Mouse (Mus musculus) lung, postnatal 0 days (tissue): ENCODE results near the gene Socs2. TPM values are rescaled to one million over a fixed set of nuclear protein-coding genes. Genes with fewer than 3 reads are reported as not detected.
"Not testable (repeated sequence)": the region's sequence is repeated elsewhere in the genome, so short reads cannot be mapped to it uniquely, and the experiment has no call there.

Experiments used
- ATAC-seq: fragments of 200-750 bp; cut with Nextera tagmentation; 2 replicates; pipeline ENCODE4 v1.8.0; 2017; ENCODE audit warnings: moderate library complexity
- DNase-seq: peaks from one replicate; pipeline ENCODE4 v3.0.0-alpha.2; 2016; ENCODE audit warnings: low spot score
- H3K27ac ChIP-seq: fragments of 300-500 bp; sonication (generic); 2 replicates; pipeline ENCODE4 v1.5.1; 2014; ENCODE audit warnings: antibody characterized with exemption, mild to moderate bottlenecking, low read length, mixed read lengths
- H3K27me3 ChIP-seq: fragments of 300-500 bp; sonication (generic); replicated peaks from 2 replicates; pipeline ENCODE4 v1.6.1; 2014; ENCODE audit warnings: low read length, mixed read lengths; ENCODE audit not compliant: insufficient read depth
- H3K36me3 ChIP-seq: fragments of 300-500 bp; sonication (generic); 2 replicates; pipeline ENCODE4 v1.6.1; 2014; ENCODE audit warnings: low read length, mixed read lengths; ENCODE audit not compliant: insufficient read depth
- H3K4me1 ChIP-seq: fragments of 300-500 bp; sonication (generic); 2 replicates; pipeline ENCODE4 v1.6.1; 2014; ENCODE audit warnings: antibody characterized with exemption, low read depth, low read length, mixed read lengths; ENCODE audit not compliant: insufficient read depth
- H3K4me2 ChIP-seq: fragments of 300-500 bp; sonication (generic); replicated peaks from 2 replicates; pipeline ENCODE4 v1.6.1; 2014; ENCODE audit warnings: low read depth, mild to moderate bottlenecking, low read length, moderate library complexity, mixed read lengths
- H3K4me3 ChIP-seq: fragments of 300-500 bp; sonication (generic); 2 replicates; pipeline ENCODE4 v1.5.1; 2014; ENCODE audit warnings: low read depth, low read length
- H3K9ac ChIP-seq: fragments of 300-500 bp; sonication (generic); replicated peaks from 2 replicates; pipeline ENCODE4 v1.6.1; 2014; ENCODE audit warnings: low read depth, mild to moderate bottlenecking
- H3K9me3 ChIP-seq: fragments of 300-500 bp; sonication (generic); 2 replicates; pipeline ENCODE4 v1.6.1; 2016; ENCODE audit warnings: low read length, mixed read lengths
- CTCF ChIP-seq: IDR thresholded peaks from 2 replicates; pipeline ENCODE4 v1.5.1; 2016; ENCODE audit warnings: antibody characterized with exemption, mild to moderate bottlenecking
- EP300 ChIP-seq: IDR thresholded peaks from 2 replicates; pipeline ENCODE4 v1.6.1; 2016; ENCODE audit warnings: antibody characterized with exemption, mild to moderate bottlenecking, control low read depth
- WGBS: fragments of 180-500 bp; shearing (Covaris S2); extraction: QIAGEN DNeasy Blood & Tissue Kit; methylation state at CpG from one replicate; pipeline ENCODE4 v1.1.7; 2014; 5-methylcytosine and 5-hydroxymethylcytosine counted together
- polyA plus RNA-seq: library from polyadenylated mRNA; unstranded; fragments of >200 nt; fragmentation: Nextera tagmentation; extraction: Ambion mirVana; gene quantifications from 2 replicates; pipeline ENCODE4 v1.2.1, GENCODE M21; 2015

The Socs2 gene
- polyA plus RNA-seq, 1 experiment from 2014 or later: 396 TPM

DNA sequence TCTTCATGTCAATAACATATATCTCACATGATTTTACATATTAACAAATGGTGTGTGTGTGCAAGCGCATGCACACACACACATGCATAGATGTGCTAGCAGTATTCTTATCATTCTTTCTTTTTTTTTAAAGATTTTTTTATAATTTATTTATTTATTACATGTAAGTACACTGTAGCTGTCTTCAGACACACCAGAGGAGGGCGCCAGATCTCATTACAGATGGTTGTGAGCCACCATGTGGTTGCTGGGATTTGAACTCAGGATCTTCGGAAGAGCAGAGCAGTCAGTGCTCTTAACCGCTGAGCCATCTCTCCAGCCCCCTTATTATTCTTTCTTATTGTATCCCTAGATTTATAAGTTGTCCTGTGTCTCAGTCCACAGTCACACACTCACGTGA lies 27.2 kb downstream of the Socs2 start:
- DNase-seq, H3K36me3 ChIP-seq, H3K27me3 ChIP-seq, H3K4me2 ChIP-seq, H3K4me3 ChIP-seq, ATAC-seq, H3K9ac ChIP-seq, H3K9me3 ChIP-seq: not testable (repeated sequence)
- Histone ChIP-seq H3K27ac (peak overlapping the region; percentile 86; the same call in 1 of the 2 replicates), H3K4me1 (peaks cover 10% of the 10 kb centered on the region; the same call in 1 of the 2 replicates)
- TF ChIP-seq CTCF: peak; percentile 9; the same call in 1 of the 2 replicates
- 94% methylated on average over 5 of the region's 5 CpGs for WGBS

DNA sequence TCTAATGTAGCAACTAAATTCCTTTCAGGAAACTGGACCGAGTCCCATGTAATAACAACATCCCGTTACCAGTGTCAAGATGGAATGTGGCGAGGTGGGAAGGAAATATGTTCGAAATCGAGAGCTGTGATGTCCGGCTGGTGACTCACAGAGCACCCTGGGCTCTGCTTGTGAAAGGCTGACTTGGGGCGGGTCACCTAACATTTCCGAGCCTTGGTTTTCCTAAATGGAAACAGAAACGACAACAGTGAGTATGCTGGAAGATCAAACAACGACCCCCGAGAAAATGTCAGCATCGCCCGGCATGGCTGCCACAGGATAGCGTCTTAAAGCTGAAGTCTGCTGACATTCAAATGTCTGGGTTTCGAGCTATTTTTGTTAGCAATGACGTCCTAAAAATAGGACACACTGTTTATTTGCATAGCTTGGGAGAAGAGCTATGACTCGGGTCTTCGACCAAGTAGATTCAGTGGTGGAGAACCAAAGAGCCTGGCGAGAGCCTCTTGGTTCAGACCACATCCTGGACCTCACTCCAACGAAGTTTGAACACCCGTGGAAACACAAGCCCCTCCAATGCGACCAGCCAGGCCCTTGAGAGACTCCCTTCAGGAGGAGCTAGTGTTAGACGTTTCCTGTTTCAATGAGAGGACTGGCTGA lies 28.0 kb downstream of the Socs2 start:
- peak overlapping the region; percentile 33 for H3K4me2 ChIP-seq
- peak; percentile 91 for ATAC-seq
- peak; percentile 98 for DNase-seq
- no peak overlapping the region for H3K9ac ChIP-seq
- no peaks in the 10 kb centered on the region for H3K36me3 ChIP-seq
- H3K27me3 ChIP-seq: no peaks in the 10 kb centered on the region
- peak overlapping the region; percentile 14; the same call in 1 of the 2 replicates for H3K4me3 ChIP-seq
- peak overlapping the region; percentile 86 for H3K27ac ChIP-seq
- H3K9me3 ChIP-seq: no peaks in the 10 kb centered on the region
- TF ChIP-seq CTCF: no peak; the same call in 1 of the 2 replicates
- peak; percentile 99 for TF ChIP-seq EP300
- 10% methylated on average over 23 of the region's 23 CpGs for WGBS
- peaks cover 10% of the 10 kb centered on the region; the same call in 1 of the 2 replicates for H3K4me1 ChIP-seq

DNA sequence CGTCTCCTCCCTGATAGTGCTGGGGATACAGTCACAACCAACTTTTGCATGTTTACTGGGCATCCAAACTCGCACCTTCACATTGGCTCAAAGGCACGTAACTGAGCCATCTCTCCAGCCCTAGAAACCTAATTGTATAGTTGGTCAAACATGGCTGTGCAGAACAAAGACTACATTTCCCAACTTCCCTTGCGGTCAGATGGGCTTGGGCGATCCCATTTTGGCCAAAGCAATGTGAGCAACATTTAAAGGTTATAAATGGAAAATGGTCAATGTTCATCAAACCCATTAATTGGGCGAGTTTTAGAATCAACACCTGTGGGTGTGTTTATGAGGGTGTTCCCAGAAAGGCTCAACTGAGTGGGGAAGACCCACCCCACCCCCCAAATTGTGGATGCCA lies 30.5 kb downstream of the Socs2 start:
- Histone ChIP-seq H3K4me3 (no peak overlapping the region), H3K4me2 (no peak overlapping the region), H3K4me1 (peaks cover 10% of the 10 kb centered on the region; the same call in 1 of the 2 replicates), H3K27ac (peak overlapping the region; percentile 73), H3K9me3 (no peaks in the 10 kb centered on the region), H3K27me3 (no peaks in the 10 kb centered on the region), H3K9ac (no peak overlapping the region), H3K36me3 (no peaks in the 10 kb centered on the region)
- no peak for TF ChIP-seq CTCF
- TF ChIP-seq EP300: no peak
- DNase-seq: no peak
- no peak for ATAC-seq
- 89% methylated on average over 6 of the region's 6 CpGs for WGBS

DNA sequence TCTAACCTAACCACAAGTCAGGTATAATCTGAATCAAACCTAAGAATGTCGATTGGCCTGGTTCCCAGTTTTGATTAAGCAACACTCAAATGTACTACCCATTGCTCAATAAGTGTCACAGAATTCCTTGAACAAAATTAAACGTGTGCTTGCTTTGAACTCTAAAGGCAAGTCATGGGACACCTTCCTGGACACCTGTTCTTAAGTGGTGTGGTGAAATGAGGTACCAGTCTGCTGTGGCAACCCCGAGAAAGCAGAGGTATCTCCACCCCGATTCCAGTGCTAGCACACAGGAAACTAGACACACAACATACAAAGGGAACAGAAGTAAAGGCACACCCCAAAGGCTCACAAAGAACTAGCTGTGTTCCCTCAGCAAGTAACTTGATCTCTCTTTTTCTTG lies 31.2 kb downstream of the Socs2 start:
- TF ChIP-seq CTCF (no peak), EP300 (peak; percentile 99)
- Histone ChIP-seq H3K9ac (no peak overlapping the region), H3K4me1 (peaks cover 10% of the 10 kb centered on the region; the same call in 1 of the 2 replicates), H3K4me3 (no peak overlapping the region), H3K27ac (peak overlapping the region; percentile 73; the same call in 1 of the 2 replicates), H3K4me2 (no peak overlapping the region), H3K27me3 (no peaks in the 10 kb centered on the region), H3K36me3 (no peaks in the 10 kb centered on the region), H3K9me3 (no peaks in the 10 kb centered on the region)
- ATAC-seq: peak; percentile 71
- WGBS: 35% methylated on average over 4 of the region's 4 CpGs
- peak; percentile 91 for DNase-seq

DNA sequence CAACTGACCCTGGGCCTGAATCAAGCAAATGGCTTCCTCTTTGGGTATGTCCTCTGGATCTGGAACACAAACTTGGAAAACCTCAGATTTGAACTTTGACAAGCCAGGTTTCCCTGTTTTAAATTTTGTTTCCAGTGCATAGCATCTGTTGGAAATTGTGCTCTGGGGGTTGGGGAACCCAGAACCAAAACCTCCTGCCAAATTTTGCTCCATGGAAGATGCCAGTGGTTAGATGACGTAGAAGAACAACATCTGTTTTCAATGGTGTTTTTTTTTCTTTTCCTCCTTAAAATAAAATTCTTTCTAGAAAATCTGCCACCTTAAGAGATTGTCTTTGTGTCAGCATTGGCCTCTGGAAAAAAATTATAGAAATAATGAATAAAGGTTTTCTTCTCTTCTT lies 31.9 kb downstream of the Socs2 start:
- ATAC-seq (no peak), DNase-seq (no peak)
- no peak overlapping the region for H3K4me3 ChIP-seq
- H3K4me2 ChIP-seq: no peak overlapping the region
- no peaks in the 10 kb centered on the region for H3K9me3 ChIP-seq
- no peaks in the 10 kb centered on the region for H3K36me3 ChIP-seq
- no peak overlapping the region for H3K9ac ChIP-seq
- WGBS: 62% methylated on average over 1 of the region's 1 CpGs
- H3K4me1 ChIP-seq: peaks cover 10% of the 10 kb centered on the region; the same call in 1 of the 2 replicates
- TF ChIP-seq EP300 (no peak), CTCF (no peak)
- H3K27ac ChIP-seq: 0 out of 2 replicates have a peak overlapping the region, but pooled peaks have one; percentile 20
- no peaks in the 10 kb centered on the region for H3K27me3 ChIP-seq

DNA sequence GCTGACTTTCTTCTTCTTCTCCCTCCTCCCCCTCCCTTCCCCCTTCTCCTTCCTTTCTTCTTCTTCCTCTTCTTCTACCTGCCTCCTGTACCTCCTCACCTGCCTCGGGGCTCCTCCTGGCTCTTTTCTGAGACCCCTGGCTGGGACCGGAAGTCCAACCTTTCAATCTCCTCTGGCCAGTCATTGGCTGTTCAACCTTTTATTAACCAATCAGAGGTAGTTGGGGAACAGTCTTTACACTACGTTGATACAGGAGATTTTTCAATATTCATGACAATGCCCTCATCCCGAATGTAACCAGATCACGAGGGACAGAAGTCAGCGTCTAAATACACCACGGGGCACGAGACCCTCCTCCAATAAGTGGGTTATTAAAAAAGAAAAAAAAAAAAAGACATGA lies 32.5 kb downstream of the Socs2 start:
- no peaks in the 10 kb centered on the region for H3K36me3 ChIP-seq
- no peaks in the 10 kb centered on the region for H3K27me3 ChIP-seq
- H3K9ac ChIP-seq: no peak overlapping the region
- WGBS: 90% methylated on average over 8 of the region's 8 CpGs
- DNase-seq (no peak), ATAC-seq (no peak)
- TF ChIP-seq CTCF (no peak), EP300 (no peak)
- H3K27ac ChIP-seq: no peak overlapping the region
- no peak overlapping the region for H3K4me2 ChIP-seq
- peaks cover 10% of the 10 kb centered on the region; the same call in 1 of the 2 replicates for H3K4me1 ChIP-seq
- H3K4me3 ChIP-seq: no peak overlapping the region
- H3K9me3 ChIP-seq: no peaks in the 10 kb centered on the region
